Mouse (Mus musculus): ENCODE measurements around the gene Serinc2.

GRCm38 (mm10) chr4:130296243-130296965, 17.4 kb upstream of the Serinc2 start:
- TF ChIP-seq POLR2A (IDR thresholded peaks at IDR 0.05; ENCODE audit: borderline replicate concordance, extremely low read depth, insufficient read depth, insufficient read length, poor library complexity, severe bottlenecking): no peak
- TF ChIP-seq CTCF (IDR thresholded peaks at IDR 0.05; ENCODE audit: borderline replicate concordance, extremely low read depth, insufficient read depth, insufficient read length): no peak

Data from brain, embryonic 14.5 days (tissue).